Mouse (Mus musculus) urinary bladder, postnatal 14 days (tissue): ENCODE measurements around the gene Slc35f3.

Experiments
- DNase-seq: peaks from one replicate; pipeline ENCODE4 v3.0.0; 2021; ENCODE audit warnings: low spot score

The Slc35f3 gene

DNA sequence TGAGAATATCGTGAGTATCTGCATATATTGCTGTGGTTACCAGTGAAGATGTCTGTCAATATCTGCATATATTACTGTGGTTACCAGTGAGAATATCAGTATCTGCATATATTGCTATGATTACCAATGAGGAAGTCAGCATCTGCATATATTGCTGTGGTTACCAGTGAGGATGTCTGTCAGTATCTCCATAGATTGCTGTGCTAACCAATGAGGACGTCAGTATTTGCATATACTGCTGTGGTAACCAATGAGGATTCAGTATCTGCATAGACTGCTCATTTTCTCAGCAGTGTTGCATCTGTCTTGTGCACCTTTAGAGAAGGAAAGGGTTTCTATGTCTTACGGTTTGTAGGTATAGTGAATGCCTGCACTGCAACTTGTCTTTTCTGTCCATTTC is 122.5 kb downstream of the Slc35f3 start:
- DNase-seq, result no peak

DNA sequence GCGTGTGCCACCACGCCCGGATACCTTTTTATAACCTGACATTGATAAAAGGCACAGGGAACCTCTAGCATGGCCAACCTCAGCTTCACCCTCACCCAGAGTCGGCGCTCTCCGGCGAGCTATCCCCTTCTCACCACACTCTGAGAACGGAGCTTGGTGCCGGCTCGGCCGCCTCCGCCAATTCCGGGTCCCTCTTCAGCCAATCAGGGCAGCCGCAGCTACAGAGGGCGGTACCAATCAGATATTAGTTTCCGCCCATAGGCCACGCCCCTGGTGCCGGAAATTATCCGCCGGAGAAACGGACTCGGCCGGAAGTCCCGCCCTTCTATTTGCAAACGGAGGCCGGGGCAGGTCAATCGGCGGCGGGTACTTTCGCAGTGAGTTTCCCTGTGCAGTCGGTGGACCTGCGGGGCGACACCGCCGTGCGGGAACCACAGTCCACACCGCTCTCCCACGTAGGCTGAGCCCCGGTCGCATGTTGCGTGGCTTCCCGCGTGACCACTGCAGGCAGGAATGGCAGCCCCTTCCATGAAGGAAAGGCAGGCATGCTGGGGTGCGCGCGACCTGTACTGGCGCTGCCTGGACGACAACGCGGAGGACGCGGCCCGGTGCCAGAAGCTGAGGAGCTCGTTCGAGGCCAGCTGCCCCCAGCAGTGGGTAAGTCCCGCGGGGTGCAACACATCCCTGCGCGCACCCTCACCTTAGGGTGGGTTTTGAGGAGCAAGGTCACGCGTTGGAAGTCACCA is 124.0 kb downstream of the Slc35f3 start, which contains the start of gene Coa6:
Gene Coa6 (plus strand): TSS at position 342 of the 746 bp plus-strand sequence.
- DNase-seq, result peak; percentile 99

DNA sequence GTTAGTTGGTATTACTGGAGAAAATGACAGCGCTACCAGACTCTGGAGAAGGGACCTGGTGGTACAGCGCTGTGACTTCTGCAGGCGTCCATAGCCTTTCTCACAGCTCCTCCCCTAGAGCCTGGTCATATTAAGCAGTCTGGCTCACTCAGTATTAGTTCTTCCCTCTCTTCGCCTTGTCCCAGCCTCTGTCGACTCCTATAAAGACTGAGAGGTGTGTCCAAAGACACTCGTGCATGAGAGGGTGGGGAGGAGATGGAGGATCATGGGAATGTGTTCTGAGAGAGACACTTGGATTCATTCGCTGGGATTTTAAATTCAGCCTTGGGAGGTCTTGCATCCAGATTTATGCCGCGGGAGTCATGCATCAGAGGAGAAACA is 124.6 kb downstream of the Slc35f3 start:
- DNase-seq, result peak; percentile 8

DNA sequence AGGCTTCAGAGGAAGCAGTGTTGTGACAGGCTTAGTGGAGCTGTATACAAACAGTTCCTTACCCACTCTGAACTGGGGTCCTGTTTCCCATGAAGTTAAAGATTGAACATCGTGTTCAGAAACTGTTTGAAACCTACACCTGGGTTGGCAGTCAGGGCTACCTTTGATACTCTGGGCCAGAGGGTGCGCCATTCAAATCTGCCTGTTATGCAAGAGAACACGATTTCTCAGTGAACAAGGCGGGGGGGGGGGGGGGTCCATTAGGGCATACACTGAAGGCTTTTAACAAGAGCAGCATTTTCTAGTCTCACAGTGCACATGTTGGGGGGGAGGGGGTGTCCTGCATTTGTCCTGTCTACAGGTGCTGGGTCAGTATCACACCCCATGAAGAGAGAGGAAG is 125.8 kb downstream of the Slc35f3 start:
- no peak for DNase-seq

DNA sequence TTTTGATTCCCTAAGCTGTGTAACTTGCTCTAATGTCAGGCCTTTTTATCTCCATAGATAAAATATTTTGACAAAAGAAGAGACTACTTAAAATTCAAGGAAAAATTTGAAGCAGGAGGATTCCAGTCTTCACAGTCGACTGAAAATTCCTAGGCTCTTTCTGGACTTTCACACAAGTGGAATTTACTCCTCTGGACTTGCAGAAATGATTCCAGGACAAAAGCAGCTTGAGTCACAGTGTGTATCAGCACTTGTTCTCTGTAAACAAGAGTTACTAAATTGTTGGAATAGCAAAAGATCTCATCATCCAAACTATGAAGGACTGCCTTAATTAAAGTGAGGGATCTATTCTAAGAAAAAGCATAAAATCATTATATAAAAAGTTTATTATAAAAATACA is 126.6 kb downstream of the Slc35f3 start:
- DNase-seq, result no peak

DNA sequence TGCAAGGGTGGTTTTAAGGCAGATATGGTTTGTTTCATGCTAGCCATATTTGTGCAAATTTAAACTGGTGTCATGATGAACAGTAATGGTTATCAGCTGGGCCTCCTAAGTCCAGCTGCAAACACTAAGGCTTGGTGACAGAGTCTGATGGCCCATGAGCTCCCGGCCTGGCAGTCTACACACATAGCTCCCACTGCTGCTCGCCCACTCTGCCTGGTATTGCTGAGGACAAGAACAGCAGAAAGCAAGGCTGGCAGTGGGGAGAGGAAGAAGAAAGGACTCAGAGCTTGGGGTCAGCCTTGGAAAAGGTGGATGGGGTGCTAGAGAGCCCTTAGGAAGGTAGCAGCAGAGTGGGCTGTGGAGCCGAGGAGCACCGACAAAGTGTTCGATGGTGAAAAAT is 131.3 kb downstream of the Slc35f3 start:
- DNase-seq, result no peak

DNA sequence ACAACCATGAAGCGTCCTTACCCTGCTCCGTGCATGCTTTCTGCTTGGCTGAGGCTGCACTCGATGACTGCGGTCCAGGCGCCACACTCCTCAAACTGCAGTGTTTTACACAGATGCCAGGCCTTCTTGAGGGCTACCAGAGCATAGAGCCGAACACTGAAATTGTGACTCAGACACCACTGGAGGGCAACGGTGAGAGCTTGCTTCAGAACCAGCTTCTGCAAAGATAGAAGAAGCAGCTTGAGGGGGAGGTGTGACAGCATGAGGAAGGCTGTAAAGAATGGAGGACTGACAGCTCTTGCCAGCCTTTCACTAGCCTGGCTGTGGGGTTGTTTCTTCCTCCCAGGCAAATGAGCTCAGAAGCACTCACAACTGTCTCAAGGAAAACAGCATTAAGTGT is 135.5 kb downstream of the Slc35f3 start:
- DNase-seq, result no peak

DNA sequence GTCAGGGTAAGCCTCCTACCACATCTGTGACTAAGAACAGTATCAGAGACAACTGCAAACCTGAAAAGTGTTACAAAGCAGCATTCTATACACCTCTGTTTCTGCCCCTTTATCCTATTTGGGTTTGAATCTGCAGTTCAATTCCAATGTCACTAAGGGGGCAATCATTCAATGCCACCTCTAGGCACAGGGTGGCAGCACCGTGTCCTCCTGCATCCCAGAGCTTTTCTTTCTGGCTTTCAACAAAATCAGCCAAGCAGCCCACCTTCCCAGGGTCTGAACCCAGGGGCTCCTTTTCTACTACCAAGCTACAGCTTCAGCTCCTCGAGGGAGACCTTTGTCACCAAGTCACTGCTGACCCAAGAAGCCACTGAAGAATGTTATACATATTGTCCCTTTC is 140.6 kb downstream of the Slc35f3 start:
- DNase-seq, result no peak
